Mouse (Mus musculus) C2C12 (cell line): Measurements from ENCODE around the gene Dpysl5. TPM values are rescaled to one million over a fixed set of nuclear protein-coding genes. Genes with fewer than 3 reads are reported as not detected.

Experiments
- H3K27me3 ChIP-seq: one replicate; pipeline ENCODE4 v1.6.1; 2011; ENCODE audit not compliant: control insufficient read depth, insufficient read depth, insufficient read length
- H3K36me3 ChIP-seq: one replicate; pipeline ENCODE4 v1.6.1; 2011; ENCODE audit not compliant: control insufficient read depth, insufficient read depth
- H3K4me3 ChIP-seq: one replicate; pipeline ENCODE4 v1.5.1; 2011; ENCODE audit warnings: mild to moderate bottlenecking, control low read depth; ENCODE audit not compliant: poor library complexity, insufficient read depth, severe bottlenecking
- H3K79me2 ChIP-seq: one replicate; pipeline ENCODE4 v1.6.1; 2011; ENCODE audit not compliant: control insufficient read depth, insufficient read depth
- H3K79me3 ChIP-seq: one replicate; pipeline ENCODE4 v1.6.1; 2011; ENCODE audit warnings: low read depth, control low read depth
- H3ac ChIP-seq: one replicate; pipeline ENCODE3; 2011; ENCODE audit warnings: low read depth; ENCODE audit not compliant: control insufficient read depth, insufficient read length
- CEBPB ChIP-seq: IDR thresholded peaks from one replicate; pipeline ENCODE4 v1.6.1; 2011; ENCODE audit warnings: low read depth, mild to moderate bottlenecking, control low read depth, moderate library complexity
- CTCF ChIP-seq: IDR thresholded peaks from one replicate; pipeline ENCODE4 v1.5.1; 2011; ENCODE audit not compliant: control insufficient read depth, insufficient read depth, insufficient read length
- FOSL1 ChIP-seq: IDR thresholded peaks from one replicate; pipeline ENCODE4 v1.8.0; 2011; ENCODE audit warnings: mild to moderate bottlenecking, low read length; ENCODE audit not compliant: poor library complexity, insufficient read depth, severe bottlenecking
- MAX ChIP-seq: IDR thresholded peaks from one replicate; pipeline ENCODE4 v1.6.1; 2011; ENCODE audit warnings: mild to moderate bottlenecking, control low read depth
- MYOD1 ChIP-seq: IDR thresholded peaks from one replicate; pipeline ENCODE4 v1.6.1; 2011; ENCODE audit warnings: low read depth; ENCODE audit not compliant: control insufficient read depth, insufficient read length
- MYOG ChIP-seq: IDR thresholded peaks from one replicate; pipeline ENCODE4 v1.6.1; 2011; ENCODE audit not compliant: control insufficient read depth, insufficient read length; ENCODE audit errors: extremely low read depth
- USF1 ChIP-seq: IDR thresholded peaks from one replicate; pipeline ENCODE4 v1.6.1; 2011; ENCODE audit warnings: low read depth, mild to moderate bottlenecking, control low read depth, moderate library complexity
- polyA plus RNA-seq: library from polyadenylated mRNA; unstranded; fragments of >200 nt; fragmentation: generic; extraction: Trizol; gene quantifications from one replicate; pipeline ENCODE4 v1.2.1, GENCODE M21; 2012; ENCODE audit warnings: missing spikeins

Gene Dpysl5
- polyA plus RNA-seq, 1 experiment, result 0.01 TPM

DNA sequence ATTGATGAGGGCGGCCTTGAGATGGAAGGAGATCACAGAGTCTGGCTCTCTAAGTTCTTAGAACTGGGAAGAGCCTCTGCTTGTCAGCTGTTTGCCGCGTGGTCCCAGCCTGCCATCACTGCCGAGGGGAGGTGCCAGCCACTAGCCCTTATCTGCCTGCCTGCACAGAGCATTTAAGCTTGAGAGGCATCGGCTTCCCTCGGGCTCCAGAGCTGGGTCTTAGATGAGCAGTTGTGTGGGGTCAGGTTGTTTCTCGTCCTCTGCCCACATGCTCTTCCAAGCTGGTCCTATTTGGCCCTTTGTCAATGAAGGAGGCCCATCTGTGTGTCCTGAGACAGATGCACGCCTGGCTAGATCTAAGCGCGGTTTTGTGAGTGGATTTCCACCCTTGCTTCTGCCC is 113.8 kb downstream of the Dpysl5 start:
- Histone ChIP-seq H3K4me3 (no peak overlapping the region), H3K79me2 (no peaks in the 10 kb centered on the region), H3ac (no peak overlapping the region), H3K27me3 (no peaks in the 10 kb centered on the region), H3K79me3 (no peaks in the 10 kb centered on the region), H3K36me3 (no peaks in the 10 kb centered on the region)
- no peak for TF ChIP-seq MYOD1
- no peak for TF ChIP-seq FOSL1
- no peak for TF ChIP-seq CTCF

DNA sequence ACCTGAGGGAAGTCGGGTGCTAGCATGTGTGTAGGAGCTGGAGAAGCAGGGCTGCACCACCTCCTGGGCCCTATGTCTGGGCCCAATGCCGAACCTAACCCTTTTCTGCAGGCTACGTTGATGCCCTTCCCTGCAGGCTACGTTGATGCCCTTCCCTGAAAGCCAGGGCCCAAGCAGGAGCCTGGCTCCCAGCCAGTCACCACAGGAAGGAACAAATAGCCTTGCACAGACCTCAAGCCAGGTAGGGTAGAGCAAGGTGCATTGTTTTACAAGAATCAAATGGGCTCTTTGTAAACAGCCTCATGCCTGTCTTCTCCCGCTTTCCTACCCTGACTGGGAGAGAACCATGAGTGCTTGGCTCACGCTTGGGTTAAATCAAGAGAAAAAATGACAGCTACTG is 114.5 kb downstream of the Dpysl5 start:
- no peak for TF ChIP-seq MAX
- no peak for TF ChIP-seq MYOG
- no peak for TF ChIP-seq CTCF
- TF ChIP-seq CEBPB, result no peak
- TF ChIP-seq MYOD1, result no peak
- TF ChIP-seq FOSL1, result no peak
- no peak for TF ChIP-seq USF1
- Histone ChIP-seq H3K79me2 (no peaks in the 10 kb centered on the region), H3ac (no peak overlapping the region), H3K27me3 (no peaks in the 10 kb centered on the region), H3K36me3 (no peaks in the 10 kb centered on the region), H3K4me3 (no peak overlapping the region), H3K79me3 (no peaks in the 10 kb centered on the region)

DNA sequence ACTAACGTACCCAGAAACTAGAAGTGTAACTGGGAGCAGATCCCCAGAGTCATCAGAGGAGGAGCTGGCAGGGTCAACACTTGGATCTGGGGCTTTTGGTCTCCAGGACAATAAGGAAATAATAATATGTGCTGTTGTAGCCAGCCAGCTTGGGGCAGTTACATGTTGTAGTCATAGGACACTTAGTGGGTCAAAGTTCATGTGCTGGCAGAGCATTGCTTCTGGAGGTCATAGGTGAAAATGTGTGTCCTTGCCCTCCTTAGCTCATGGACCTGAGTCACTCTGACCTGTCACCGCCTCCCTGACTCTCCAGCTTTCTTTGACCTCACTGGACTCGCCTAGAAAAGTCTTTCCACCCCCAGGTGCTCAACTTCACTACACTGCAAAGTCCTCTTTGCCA is 122.1 kb downstream of the Dpysl5 start:
- Histone ChIP-seq H3K36me3 (no peaks in the 10 kb centered on the region), H3K27me3 (no peaks in the 10 kb centered on the region), H3K79me2 (no peaks in the 10 kb centered on the region), H3ac (no peak overlapping the region), H3K4me3 (no peak overlapping the region), H3K79me3 (no peaks in the 10 kb centered on the region)
- TF ChIP-seq CTCF (no peak), CEBPB (no peak), USF1 (no peak), MYOG (no peak), MYOD1 (no peak), MAX (no peak), FOSL1 (no peak)

DNA sequence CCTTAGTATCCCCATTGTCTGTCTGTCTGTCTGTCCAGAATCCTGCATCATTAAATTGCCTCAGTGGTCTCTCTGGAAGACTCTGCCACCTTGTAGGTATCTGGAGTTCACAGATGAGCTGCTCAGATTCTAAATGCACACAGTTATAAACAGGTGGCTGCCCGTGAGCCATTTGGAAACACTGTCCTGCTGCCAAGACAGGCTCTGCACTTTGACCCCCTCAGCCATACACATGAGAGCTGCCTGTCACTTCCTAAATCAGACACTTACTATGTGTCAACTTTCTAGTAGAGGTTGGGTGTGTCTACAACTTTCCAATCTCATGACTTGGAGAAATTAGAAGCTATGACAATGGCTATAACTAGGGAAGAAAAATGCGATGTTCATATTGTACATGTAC is 128.4 kb downstream of the Dpysl5 start:
- H3K36me3 ChIP-seq, result no peaks in the 10 kb centered on the region
- no peaks in the 10 kb centered on the region for H3K79me3 ChIP-seq
- no peak overlapping the region for H3ac ChIP-seq
- H3K27me3 ChIP-seq, result no peaks in the 10 kb centered on the region
- no peak for TF ChIP-seq MYOG
- TF ChIP-seq MYOD1, result no peak
- TF ChIP-seq MAX, result no peak
- no peak for TF ChIP-seq CTCF
- no peak for TF ChIP-seq USF1
- TF ChIP-seq CEBPB, result no peak
- no peak for TF ChIP-seq FOSL1
- no peak overlapping the region for H3K4me3 ChIP-seq
- no peaks in the 10 kb centered on the region for H3K79me2 ChIP-seq

DNA sequence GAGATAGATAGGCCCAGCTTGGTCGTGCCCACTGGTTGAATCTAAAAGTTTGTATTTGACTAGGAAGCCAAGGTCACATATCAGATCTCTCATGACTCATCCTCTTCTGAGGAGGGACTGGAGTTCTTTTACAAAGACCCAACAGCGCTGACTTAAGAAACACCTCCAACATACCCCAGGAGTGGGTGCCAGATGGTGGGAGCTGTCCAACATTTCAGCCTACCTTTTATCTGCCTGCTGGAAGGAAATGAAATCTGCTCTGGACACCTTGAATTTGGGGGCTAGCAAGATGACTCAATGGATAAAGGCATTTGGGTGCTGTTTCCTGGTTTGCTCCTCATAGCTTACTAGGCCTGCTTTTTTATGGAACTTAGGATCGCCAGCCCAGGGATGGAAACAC is 130.5 kb downstream of the Dpysl5 start:
- Histone ChIP-seq H3K27me3 (no peaks in the 10 kb centered on the region), H3ac (no peak overlapping the region), H3K79me3 (no peaks in the 10 kb centered on the region), H3K4me3 (no peak overlapping the region), H3K36me3 (no peaks in the 10 kb centered on the region), H3K79me2 (no peaks in the 10 kb centered on the region)
- no peak for TF ChIP-seq FOSL1

Other genes starting within 250 kb of the Dpysl5 start
- not detected for gene Otof, start 249.6 kb upstream of the Dpysl5 start, polyA plus RNA-seq
- not detected for gene 1700001C02Rik, start 245.5 kb upstream of the Dpysl5 start, polyA plus RNA-seq
- gene Cib4, start 165.7 kb upstream of the Dpysl5 start, polyA plus RNA-seq, result not detected
- not detected for gene Kcnk3, start 123.4 kb upstream of the Dpysl5 start, polyA plus RNA-seq
- 24.9 TPM for gene Slc35f6, start 63.6 kb upstream of the Dpysl5 start, polyA plus RNA-seq
- gene Cenpa, start 44.8 kb upstream of the Dpysl5 start, polyA plus RNA-seq, result 185 TPM
- 12.0 TPM for gene Mapre3, start 103.1 kb downstream of the Dpysl5 start, polyA plus RNA-seq
- 46.1 TPM for gene Tmem214, start 156.4 kb downstream of the Dpysl5 start, polyA plus RNA-seq
- 5.2 TPM for gene Agbl5, start 177.1 kb downstream of the Dpysl5 start, polyA plus RNA-seq
- gene Ost4, start 196.2 kb downstream of the Dpysl5 start, polyA plus RNA-seq, result 348 TPM
- 9.9 TPM for gene Emilin1, start 201.8 kb downstream of the Dpysl5 start, polyA plus RNA-seq
- gene Khk, start 209.9 kb downstream of the Dpysl5 start, polyA plus RNA-seq, result 16.2 TPM
- gene Cgref1, start 234.0 kb downstream of the Dpysl5 start, polyA plus RNA-seq, result 8.2 TPM
- gene Preb, start 248.8 kb downstream of the Dpysl5 start, polyA plus RNA-seq, result 108 TPM